In genomic region chr5:139543650-139544270, GRCm38 (mm10) we compare ENCODE assay signal across 9 mouse cellular contexts. TPM values are rescaled to one million over a fixed set of nuclear protein-coding genes. Genes with fewer than 3 reads are reported as not detected.
DNase-seq lines count a peak whose midpoint lies in the region; ATAC-seq and TF ChIP-seq lines count a peak whose summit lies in the region.
"Had no signal": no experiment of that assay in that cellular context is flagged by ENCODE, and none has a peak within 500 bp of the region (broad histone marks: within the 10 kb centered on the region; RNA-seq: fewer than 3 reads in every experiment).

No protein-coding gene starts in this region.

- no peak overlapping the region for H3K27ac ChIP-seq in lung, embryonic 14.5 days (ENCODE audit: low read depth)
- H3K27ac ChIP-seq in intestine, embryonic 16.5 days (ENCODE audit: low read length) = no peak overlapping the region

- no peaks in the 10 kb centered on the region for H3K4me1 ChIP-seq in lung, embryonic 14.5 days (ENCODE audit: insufficient read depth)
- H3K4me1 ChIP-seq in intestine, embryonic 16.5 days (ENCODE audit: control insufficient read depth, insufficient read depth, low read length) = peaks cover 9% of the 10 kb centered on the region

- H3K4me3 ChIP-seq in lung, embryonic 14.5 days (ENCODE audit: low read depth, low read length) = peak overlapping the region; percentile 17; the same call in 1 of the 2 replicates
- peak overlapping the region; percentile 30 for H3K4me3 ChIP-seq in intestine, embryonic 16.5 days (ENCODE audit: low read length)

- peaks cover 98% of the 10 kb centered on the region for H3K27me3 ChIP-seq in lung, embryonic 14.5 days (ENCODE audit: insufficient read depth, low read length)
- peaks cover 87% of the 10 kb centered on the region for H3K27me3 ChIP-seq in intestine, embryonic 16.5 days (replicated peaks; ENCODE audit: control insufficient read depth, insufficient read depth, low read length)

- ATAC-seq in lung, embryonic 14.5 days (ENCODE audit: insufficient read depth) = no peak
- ATAC-seq in intestine, embryonic 16.5 days = no peak

- no peak for TF ChIP-seq CTCF in lung, embryonic 14.5 days (IDR thresholded peaks at IDR 0.05; ENCODE audit: low read depth)

- DNase-seq in lung, embryonic 14.5 days = no peak
- no peak for DNase-seq in lung, postnatal 10 days
- DNase-seq in embryo, embryonic 11 days = peak; percentile 85
- DNase-seq in retina, postnatal 1 day = peak; percentile 66
- DNase-seq in spleen, adult 12 weeks (ENCODE audit: low spot score) = no peak
- DNase-seq in thymus, postnatal 10 days (ENCODE audit: low spot score in 2 of 2) = no peak
- no peak for DNase-seq in ovary, postnatal 36 days (ENCODE audit: low spot score)
- DNase-seq: heart, postnatal 14 days had no signal

- peak overlapping the region; percentile 26; the same call in 1 of the 2 replicates for H3K4me2 ChIP-seq in lung, embryonic 14.5 days
- peak overlapping the region; percentile 37; the same call in 1 of the 2 replicates for H3K4me2 ChIP-seq in intestine, embryonic 16.5 days (ENCODE audit: low read depth, low read length)

- H3K9ac ChIP-seq in lung, embryonic 14.5 days = no peak overlapping the region
- H3K9ac ChIP-seq in intestine, embryonic 16.5 days (ENCODE audit: low read depth, low read length) = no peak overlapping the region

- no peaks in the 10 kb centered on the region for H3K36me3 ChIP-seq in lung, embryonic 14.5 days (ENCODE audit: insufficient read depth)
- H3K36me3 ChIP-seq in intestine, embryonic 16.5 days (ENCODE audit: control insufficient read depth, insufficient read depth, low read length) = no peaks in the 10 kb centered on the region

- H3K9me3 ChIP-seq in lung, embryonic 14.5 days (ENCODE audit: low read depth, low read length) = no peaks in the 10 kb centered on the region
- no peaks in the 10 kb centered on the region for H3K9me3 ChIP-seq in intestine, embryonic 16.5 days (ENCODE audit: control insufficient read depth, low read length)

- 1% methylated on average over 65 of the region's 71 CpGs for WGBS in lung, embryonic 14.5 days
- WGBS in intestine, embryonic 16.5 days = under 1% methylated on average over 71 of the region's 71 CpGs

RNA-seq across cellular contexts. Expression of gene Uncx, which starts 0.5 kb away (rescaled TPM):
- not detected in 2 replicates for polyA plus RNA-seq in lung, embryonic 14.5 days (2014; fragmentation: Nextera tagmentation; extraction: Ambion mirVana)
- polyA plus RNA-seq in intestine, embryonic 16.5 days (2015; fragmentation: Nextera tagmentation; extraction: Ambion mirVana) = not detected in 2 replicates

RNA-seq across cellular contexts. Expression of gene Zfand2a, which starts 59.4 kb away (rescaled TPM):
- 5.3 and 6.0 TPM in 2 replicates for polyA plus RNA-seq in lung, embryonic 14.5 days (2014; fragmentation: Nextera tagmentation; extraction: Ambion mirVana)
- polyA plus RNA-seq in intestine, embryonic 16.5 days (2015; fragmentation: Nextera tagmentation; extraction: Ambion mirVana) = 7.1 and 7.2 TPM in 2 replicates

Comparison
In these comparisons a context has a peak if more than half of its experiments do, and no peak if none do; other contexts are left out.
1. DNase-seq: peak in embryo, embryonic 11 days (single experiment) and retina, postnatal 1 day (single experiment); none in lung, embryonic 14.5 days (single experiment), lung, postnatal 10 days (single experiment), spleen, adult 12 weeks (single experiment), thymus, postnatal 10 days (0 of 2) and ovary, postnatal 36 days (single experiment).